Mouse (Mus musculus): Measurements from ENCODE around the gene Exoc6b.

DNA sequence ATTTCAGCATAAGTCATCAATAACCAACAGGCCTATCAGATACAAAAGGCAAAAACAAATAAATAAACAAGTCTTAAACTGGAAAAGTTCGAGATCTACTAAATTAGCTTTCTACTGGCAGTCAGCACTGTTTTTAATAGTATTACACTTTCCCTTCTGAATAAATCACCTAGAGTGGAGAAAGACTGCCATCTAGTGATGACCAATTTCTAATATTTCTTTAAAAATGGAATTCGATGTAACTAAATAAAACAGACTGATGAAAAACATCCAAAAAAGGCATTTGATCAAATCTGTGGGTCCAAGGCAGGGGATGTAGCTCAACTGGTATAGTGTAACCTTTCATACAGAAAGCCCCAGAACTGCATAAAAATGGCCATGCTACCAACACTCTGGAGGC is 52.3 kb downstream of the Exoc6b start:
- TF ChIP-seq CTCF (IDR thresholded peaks at IDR 0.05; ENCODE audit: borderline replicate concordance, extremely low read depth, insufficient read depth, insufficient read length) (0 out of 2 replicates have a peak, but pooled peaks have one; percentile 0), POLR2A (IDR thresholded peaks at IDR 0.05; ENCODE audit: borderline replicate concordance, extremely low read depth, insufficient read depth, insufficient read length, poor library complexity, severe bottlenecking) (no peak)
